Mouse (Mus musculus): ENCODE data around the gene Morf4l2. TPM values are rescaled to one million over a fixed set of nuclear protein-coding genes. Genes with fewer than 3 reads are reported as not detected.

Gene Morf4l2
- polyA plus RNA-seq (2014; fragmentation: Illumina TruSeq; extraction: RNeasy Lipid Tissue Mini Kit (QIAGEN cat#74804); ENCODE audit: low read depth, low replicate concordance), result 519 TPM

GRCm38 (mm10) chrX:136743459-136743858 lies at the start of gene Morf4l2:
Gene Morf4l2, minus strand, starts transcription at chrX:136743690.

GRCm38 (mm10) chrX:136780041-136780440 lies 36.6 kb upstream of the Morf4l2 start, which contains the start of gene Glra4:
Gene Glra4, minus strand, starts transcription at chrX:136780141.

GRCm38 (mm10) chrX:136707446-136708167 lies 35.9 kb downstream of the Morf4l2 start, which contains the start of gene Tceal1:
Gene Tceal1, plus strand, starts transcription at chrX:136707982.

Other genes with a start within 250 kb of the Morf4l2 start
- gene Kir3dl1, start 225.7 kb downstream of the Morf4l2 start, polyA plus RNA-seq (2014; fragmentation: Illumina TruSeq; extraction: RNeasy Lipid Tissue Mini Kit (QIAGEN cat#74804); ENCODE audit: low read depth, low replicate concordance), result not detected
- not detected for gene Kir3dl2, start 199.6 kb downstream of the Morf4l2 start, polyA plus RNA-seq (2014; fragmentation: Illumina TruSeq; extraction: RNeasy Lipid Tissue Mini Kit (QIAGEN cat#74804); ENCODE audit: low read depth, low replicate concordance)
- 2.6 TPM for gene Tceal3, start 152.8 kb downstream of the Morf4l2 start, polyA plus RNA-seq (2014; fragmentation: Illumina TruSeq; extraction: RNeasy Lipid Tissue Mini Kit (QIAGEN cat#74804); ENCODE audit: low read depth, low replicate concordance)
- 8.6 TPM for gene Tceal1, start 35.7 kb downstream of the Morf4l2 start, polyA plus RNA-seq (2014; fragmentation: Illumina TruSeq; extraction: RNeasy Lipid Tissue Mini Kit (QIAGEN cat#74804); ENCODE audit: low read depth, low replicate concordance)
- gene Glra4, start 36.5 kb upstream of the Morf4l2 start, polyA plus RNA-seq (2014; fragmentation: Illumina TruSeq; extraction: RNeasy Lipid Tissue Mini Kit (QIAGEN cat#74804); ENCODE audit: low read depth, low replicate concordance), result not detected
- gene Plp1, start 79.0 kb upstream of the Morf4l2 start, polyA plus RNA-seq (2014; fragmentation: Illumina TruSeq; extraction: RNeasy Lipid Tissue Mini Kit (QIAGEN cat#74804); ENCODE audit: low read depth, low replicate concordance), result 12.1 TPM
- gene Rab9b, start 125.1 kb upstream of the Morf4l2 start, polyA plus RNA-seq (2014; fragmentation: Illumina TruSeq; extraction: RNeasy Lipid Tissue Mini Kit (QIAGEN cat#74804); ENCODE audit: low read depth, low replicate concordance), result 0.79 TPM
- not detected for gene H2bfm, start 183.6 kb upstream of the Morf4l2 start, polyA plus RNA-seq (2014; fragmentation: Illumina TruSeq; extraction: RNeasy Lipid Tissue Mini Kit (QIAGEN cat#74804); ENCODE audit: low read depth, low replicate concordance)
- gene Tmsb15b2, start 231.8 kb upstream of the Morf4l2 start, polyA plus RNA-seq (2014; fragmentation: Illumina TruSeq; extraction: RNeasy Lipid Tissue Mini Kit (QIAGEN cat#74804); ENCODE audit: low read depth, low replicate concordance), result 89.5 TPM
- gene Tmsb15l, start 233.2 kb upstream of the Morf4l2 start, polyA plus RNA-seq (2014; fragmentation: Illumina TruSeq; extraction: RNeasy Lipid Tissue Mini Kit (QIAGEN cat#74804); ENCODE audit: low read depth, low replicate concordance), result 13.6 TPM
- gene Tmsb15b1, start 233.2 kb upstream of the Morf4l2 start, polyA plus RNA-seq (2014; fragmentation: Illumina TruSeq; extraction: RNeasy Lipid Tissue Mini Kit (QIAGEN cat#74804); ENCODE audit: low read depth, low replicate concordance), result 10.3 TPM
- 3.4 TPM for gene Zcchc18, start 249.5 kb upstream of the Morf4l2 start, polyA plus RNA-seq (2014; fragmentation: Illumina TruSeq; extraction: RNeasy Lipid Tissue Mini Kit (QIAGEN cat#74804); ENCODE audit: low read depth, low replicate concordance)